Mouse (Mus musculus): ENCODE data around the gene Inafm2. TPM values are rescaled to one million over a fixed set of nuclear protein-coding genes. Genes with fewer than 3 reads are reported as not detected.

The Inafm2 gene
- 12.0 and 15.3 TPM in 2 replicates for total RNA-seq (2015)
- total RNA-seq (2017) = 10.6 and 11.2 TPM in 2 replicates

GRCm38 (mm10) chr2:118745232-118745884, at the start of gene Inafm2:
Inafm2 (plus strand) TSS chr2:118745758.
- peak; percentile 74 for ATAC-seq (ENCODE audit: poor library complexity, severe bottlenecking)

GRCm38 (mm10) chr2:118696451-118697308, 48.9 kb upstream of the Inafm2 start:
- ATAC-seq (ENCODE audit: poor library complexity, severe bottlenecking) = no peak

- no peak for ATAC-seq (ENCODE audit: poor library complexity, severe bottlenecking)
Measured at GRCm38 (mm10) chr2:118697311-118697877, 48.2 kb upstream of the Inafm2 start.

GRCm38 (mm10) chr2:118697955-118698354, 47.6 kb upstream of the Inafm2 start:
- ATAC-seq (ENCODE audit: poor library complexity, severe bottlenecking) = no peak

- ATAC-seq (ENCODE audit: poor library complexity, severe bottlenecking) = peak; percentile 75
Measured at GRCm38 (mm10) chr2:118700179-118701062, 45.1 kb upstream of the Inafm2 start.

- no peak for ATAC-seq (ENCODE audit: poor library complexity, severe bottlenecking)
Measured at GRCm38 (mm10) chr2:118701161-118701560, 44.4 kb upstream of the Inafm2 start.

GRCm38 (mm10) chr2:118701971-118702882, 43.3 kb upstream of the Inafm2 start:
- ATAC-seq (ENCODE audit: poor library complexity, severe bottlenecking) = no peak

GRCm38 (mm10) chr2:118702883-118703761, 42.4 kb upstream of the Inafm2 start:
- peak; percentile 49 for ATAC-seq (ENCODE audit: poor library complexity, severe bottlenecking)

- no peak for ATAC-seq (ENCODE audit: poor library complexity, severe bottlenecking)
Measured at GRCm38 (mm10) chr2:118703913-118704730, 41.4 kb upstream of the Inafm2 start, which contains the start of gene Ankrd63. Ankrd63 (minus strand) TSS chr2:118703963.

GRCm38 (mm10) chr2:118706436-118706835, 39.1 kb upstream of the Inafm2 start:
- ATAC-seq (ENCODE audit: poor library complexity, severe bottlenecking) = no peak

GRCm38 (mm10) chr2:118708472-118708871, 37.1 kb upstream of the Inafm2 start:
- ATAC-seq (ENCODE audit: poor library complexity, severe bottlenecking) = no peak

GRCm38 (mm10) chr2:118709655-118710221, 35.8 kb upstream of the Inafm2 start:
- peak; percentile 56 for ATAC-seq (ENCODE audit: poor library complexity, severe bottlenecking)

GRCm38 (mm10) chr2:118711038-118711494, 34.5 kb upstream of the Inafm2 start:
- peak; percentile 43; the same call in 1 of the 2 replicates for ATAC-seq (ENCODE audit: poor library complexity, severe bottlenecking)

- no peak for ATAC-seq (ENCODE audit: poor library complexity, severe bottlenecking)
Measured at GRCm38 (mm10) chr2:118713631-118714030, 31.9 kb upstream of the Inafm2 start.

- no peak for ATAC-seq (ENCODE audit: poor library complexity, severe bottlenecking)
Measured at GRCm38 (mm10) chr2:118714230-118714629, 31.3 kb upstream of the Inafm2 start.

- ATAC-seq (ENCODE audit: poor library complexity, severe bottlenecking) = no peak
Measured at GRCm38 (mm10) chr2:118716677-118717076, 28.9 kb upstream of the Inafm2 start.

All from megakaryocyte, adult 5-6 weeks (primary cell).